Mouse (Mus musculus): ENCODE data around the gene Gdpd3.

DNA sequence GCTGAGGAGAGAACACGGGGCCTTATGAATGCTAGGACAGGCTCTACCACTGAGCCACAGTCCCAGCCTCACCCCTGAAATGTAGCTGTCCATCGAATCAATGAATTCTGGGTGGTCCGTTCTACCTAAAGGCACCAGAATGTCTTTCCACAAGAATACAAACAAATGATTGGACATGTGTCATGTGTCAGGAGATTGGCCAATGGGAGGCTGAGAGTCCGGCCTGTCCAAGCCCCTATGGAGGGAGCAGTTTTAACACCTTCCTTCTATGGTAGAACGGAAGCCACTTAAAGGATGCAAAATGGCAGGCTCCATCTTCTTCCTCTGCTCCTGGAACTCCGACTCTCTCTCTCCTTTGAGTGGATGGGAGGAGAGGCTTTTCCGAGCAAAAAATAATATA, 51.5 kb downstream of the Gdpd3 start:
- TF ChIP-seq POLR2A (IDR thresholded peaks at IDR 0.05; ENCODE audit: insufficient read depth, low read length) (no peak), CTCF (IDR thresholded peaks at IDR 0.05; ENCODE audit: low read depth, low read length) (no peak), EP300 (IDR thresholded peaks at IDR 0.05; ENCODE audit: insufficient read depth, low read depth, low read length) (no peak)
